Mouse (Mus musculus): ENCODE results near the gene Gucd1. TPM values are rescaled to one million over a fixed set of nuclear protein-coding genes. Genes with fewer than 3 reads are reported as not detected.
"Not testable (repeated sequence)": the region's sequence is repeated elsewhere in the genome, so short reads cannot be mapped to it uniquely, and the experiment has no call there.

Gucd1 gene
- total and polyA plus RNA-seq, 2 experiments from 2014 or later = 12.6 to 41.2 TPM

- Histone ChIP-seq H3K9me3 (ENCODE audit: low read length) (no peaks in the 10 kb centered on the region), H3K9ac (replicated peaks; ENCODE audit: low read length, poor library complexity, severe bottlenecking) (no peak overlapping the region), H3K27me3 (ENCODE audit: insufficient read depth, low read length) (no peaks in the 10 kb centered on the region), H3K4me1 (ENCODE audit: insufficient read depth, low read length) (no peaks in the 10 kb centered on the region), H3K4me2 (ENCODE audit: low read depth, low read length, poor library complexity, severe bottlenecking) (no peak overlapping the region), H3K27ac (ENCODE audit: low read depth, low read length) (no peak overlapping the region), H3K36me3 (ENCODE audit: insufficient read depth, low read length) (peaks cover 36% of the 10 kb centered on the region), H3K4me3 (ENCODE audit: low read depth, low read length) (no peak overlapping the region)
- DNase-seq (ENCODE audit: low spot score) (no peak), ATAC-seq (ENCODE audit: low FRiP score) (no peak)
- WGBS = 81% methylated on average over 3 of the region's 3 CpGs
- TF ChIP-seq CTCF (IDR thresholded peaks at IDR 0.05) = no peak
These were observed 12.7 kb downstream of the Gucd1 start for GRCm38 (mm10) chr10:75505130-75505495.

- no peak overlapping the region for H3K4me2 ChIP-seq (ENCODE audit: low read depth, low read length, poor library complexity, severe bottlenecking)
- ATAC-seq (ENCODE audit: low FRiP score) (no peak), DNase-seq (ENCODE audit: low spot score) (no peak)
- no peak overlapping the region for H3K4me3 ChIP-seq (ENCODE audit: low read depth, low read length)
- H3K9ac ChIP-seq (replicated peaks; ENCODE audit: low read length, poor library complexity, severe bottlenecking) = no peak overlapping the region
- TF ChIP-seq CTCF (IDR thresholded peaks at IDR 0.05) = no peak
- WGBS = 88% methylated on average over 8 of the region's 8 CpGs
- H3K4me1 ChIP-seq (ENCODE audit: insufficient read depth, low read length) = no peaks in the 10 kb centered on the region
- no peak overlapping the region for H3K27ac ChIP-seq (ENCODE audit: low read depth, low read length)
- no peaks in the 10 kb centered on the region for H3K27me3 ChIP-seq (ENCODE audit: insufficient read depth, low read length)
- H3K36me3 ChIP-seq (ENCODE audit: insufficient read depth, low read length) = peaks cover 30% of the 10 kb centered on the region
- H3K9me3 ChIP-seq (ENCODE audit: low read length) = no peaks in the 10 kb centered on the region
These were observed 13.3 kb downstream of the Gucd1 start for GRCm38 (mm10) chr10:75504234-75505129.

DNA sequence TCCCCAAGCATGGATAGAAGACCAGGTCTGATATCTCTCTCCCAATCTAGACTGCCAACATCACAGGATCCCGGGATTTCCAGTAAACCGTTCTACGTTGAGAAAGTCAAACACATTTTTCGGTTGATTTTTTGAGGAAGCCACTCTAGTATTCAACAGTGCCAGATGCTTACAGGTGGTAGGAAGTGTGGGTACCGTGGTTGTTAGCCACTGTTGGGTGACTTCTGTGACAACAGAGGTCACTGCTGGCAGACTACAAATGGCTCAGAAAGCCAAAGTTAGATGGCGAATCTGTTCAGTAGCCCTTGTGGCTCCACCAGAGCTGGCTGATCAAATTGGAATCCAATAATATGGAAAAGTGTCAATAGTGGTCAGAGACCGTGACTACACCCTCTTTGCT, 14.1 kb downstream of the Gucd1 start:
- no peak overlapping the region for H3K4me2 ChIP-seq (ENCODE audit: low read depth, low read length, poor library complexity, severe bottlenecking)
- H3K36me3 ChIP-seq (ENCODE audit: insufficient read depth, low read length) = peaks cover 22% of the 10 kb centered on the region
- H3K27ac ChIP-seq (ENCODE audit: low read depth, low read length) = no peak overlapping the region
- DNase-seq (ENCODE audit: low spot score) (no peak), ATAC-seq (ENCODE audit: low FRiP score) (no peak)
- no peak for TF ChIP-seq CTCF (IDR thresholded peaks at IDR 0.05)
- H3K27me3 ChIP-seq (ENCODE audit: insufficient read depth, low read length) = no peaks in the 10 kb centered on the region
- no peaks in the 10 kb centered on the region for H3K4me1 ChIP-seq (ENCODE audit: insufficient read depth, low read length)
- H3K4me3 ChIP-seq (ENCODE audit: low read depth, low read length) = no peak overlapping the region
- H3K9me3 ChIP-seq (ENCODE audit: low read length) = no peaks in the 10 kb centered on the region
- no peak overlapping the region for H3K9ac ChIP-seq (replicated peaks; ENCODE audit: low read length, poor library complexity, severe bottlenecking)
- WGBS = 95% methylated on average over 7 of the region's 7 CpGs

- H3K9me3 ChIP-seq (ENCODE audit: low read length) = no peaks in the 10 kb centered on the region
- H3K4me2 ChIP-seq (ENCODE audit: low read depth, low read length, poor library complexity, severe bottlenecking) = no peak overlapping the region
- WGBS = 100% methylated on average over 1 of the region's 1 CpGs
- H3K36me3 ChIP-seq (ENCODE audit: insufficient read depth, low read length) = peaks cover 5% of the 10 kb centered on the region; the same call in 1 of the 2 replicates
- H3K27me3 ChIP-seq (ENCODE audit: insufficient read depth, low read length) = no peaks in the 10 kb centered on the region
- H3K4me1 ChIP-seq (ENCODE audit: insufficient read depth, low read length) = no peaks in the 10 kb centered on the region
- no peak for TF ChIP-seq CTCF (IDR thresholded peaks at IDR 0.05)
- ATAC-seq (ENCODE audit: low FRiP score) (no peak), DNase-seq (ENCODE audit: low spot score) (no peak)
- no peak overlapping the region for H3K27ac ChIP-seq (ENCODE audit: low read depth, low read length)
- no peak overlapping the region for H3K9ac ChIP-seq (replicated peaks; ENCODE audit: low read length, poor library complexity, severe bottlenecking)
- H3K4me3 ChIP-seq (ENCODE audit: low read depth, low read length) = no peak overlapping the region
These were observed 16.1 kb downstream of the Gucd1 start for GRCm38 (mm10) chr10:75501641-75502040.

- no peak overlapping the region for H3K27ac ChIP-seq (ENCODE audit: low read depth, low read length)
- no peaks in the 10 kb centered on the region for H3K4me1 ChIP-seq (ENCODE audit: insufficient read depth, low read length)
- DNase-seq (ENCODE audit: low spot score) = no peak
- H3K9me3 ChIP-seq (ENCODE audit: low read length) = no peaks in the 10 kb centered on the region
- no peak for ATAC-seq (ENCODE audit: low FRiP score)
- WGBS = 77% methylated on average over 7 of the region's 7 CpGs
- no peak overlapping the region for H3K9ac ChIP-seq (replicated peaks; ENCODE audit: low read length, poor library complexity, severe bottlenecking)
- no peak for TF ChIP-seq CTCF (IDR thresholded peaks at IDR 0.05)
- H3K36me3 ChIP-seq (ENCODE audit: insufficient read depth, low read length) = peaks cover 3% of the 10 kb centered on the region; the same call in 1 of the 2 replicates
- H3K4me2 ChIP-seq (ENCODE audit: low read depth, low read length, poor library complexity, severe bottlenecking) = no peak overlapping the region
- H3K27me3 ChIP-seq (ENCODE audit: insufficient read depth, low read length) = no peaks in the 10 kb centered on the region
- H3K4me3 ChIP-seq (ENCODE audit: low read depth, low read length) = no peak overlapping the region
These were observed 17.4 kb downstream of the Gucd1 start for GRCm38 (mm10) chr10:75500345-75500744.

- peaks cover 3% of the 10 kb centered on the region; the same call in 1 of the 2 replicates for H3K36me3 ChIP-seq (ENCODE audit: insufficient read depth, low read length)
- H3K9ac ChIP-seq (replicated peaks; ENCODE audit: low read length, poor library complexity, severe bottlenecking) = no peak overlapping the region
- no peak overlapping the region for H3K27ac ChIP-seq (ENCODE audit: low read depth, low read length)
- no peak overlapping the region for H3K4me2 ChIP-seq (ENCODE audit: low read depth, low read length, poor library complexity, severe bottlenecking)
- no peaks in the 10 kb centered on the region for H3K27me3 ChIP-seq (ENCODE audit: insufficient read depth, low read length)
- no peak for TF ChIP-seq CTCF (IDR thresholded peaks at IDR 0.05)
- DNase-seq (ENCODE audit: low spot score) (no peak), ATAC-seq (ENCODE audit: low FRiP score) (no peak)
- no peaks in the 10 kb centered on the region for H3K9me3 ChIP-seq (ENCODE audit: low read length)
- WGBS = 63% methylated on average over 3 of the region's 3 CpGs
- no peaks in the 10 kb centered on the region for H3K4me1 ChIP-seq (ENCODE audit: insufficient read depth, low read length)
- no peak overlapping the region for H3K4me3 ChIP-seq (ENCODE audit: low read depth, low read length)
These were observed 18.0 kb downstream of the Gucd1 start for GRCm38 (mm10) chr10:75499791-75500190.

DNA sequence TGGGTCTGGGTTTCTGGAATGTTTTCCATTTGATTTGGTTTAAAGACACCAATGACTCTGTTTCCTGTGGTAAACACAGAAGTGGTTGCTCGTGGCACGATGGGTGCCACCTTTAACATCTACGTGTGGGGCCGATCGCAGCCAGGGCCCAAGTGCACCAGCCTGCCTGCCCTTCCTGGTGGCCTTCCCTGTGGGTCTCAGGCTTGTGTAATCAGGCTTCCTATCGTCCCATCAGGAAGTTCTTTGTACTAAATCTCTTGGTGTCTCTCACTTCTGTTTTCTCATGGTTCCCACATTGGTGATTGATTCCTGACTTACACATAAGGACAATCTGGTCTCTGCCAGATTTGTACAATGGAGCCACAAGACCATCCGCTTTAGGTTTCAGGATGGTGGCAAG, 18.6 kb downstream of the Gucd1 start:
- H3K4me3 ChIP-seq (ENCODE audit: low read depth, low read length); H3K9me3 ChIP-seq (ENCODE audit: low read length); H3K9ac ChIP-seq (replicated peaks; ENCODE audit: low read length, poor library complexity, severe bottlenecking); ATAC-seq (ENCODE audit: low FRiP score); H3K27ac ChIP-seq (ENCODE audit: low read depth, low read length); H3K4me2 ChIP-seq (ENCODE audit: low read depth, low read length, poor library complexity, severe bottlenecking); H3K36me3 ChIP-seq (ENCODE audit: insufficient read depth, low read length); DNase-seq (ENCODE audit: low spot score); H3K27me3 ChIP-seq (ENCODE audit: insufficient read depth, low read length); H3K4me1 ChIP-seq (ENCODE audit: insufficient read depth, low read length): not testable (repeated sequence)
- 89% methylated on average over 7 of the region's 7 CpGs for WGBS
